Mouse (Mus musculus): ENCODE results near the gene Glod4. TPM values are rescaled to one million over a fixed set of nuclear protein-coding genes. Genes with fewer than 3 reads are reported as not detected.

Gene Glod4
- polyA plus RNA-seq, 1 experiment from 2014 or later = 123 TPM

DNA sequence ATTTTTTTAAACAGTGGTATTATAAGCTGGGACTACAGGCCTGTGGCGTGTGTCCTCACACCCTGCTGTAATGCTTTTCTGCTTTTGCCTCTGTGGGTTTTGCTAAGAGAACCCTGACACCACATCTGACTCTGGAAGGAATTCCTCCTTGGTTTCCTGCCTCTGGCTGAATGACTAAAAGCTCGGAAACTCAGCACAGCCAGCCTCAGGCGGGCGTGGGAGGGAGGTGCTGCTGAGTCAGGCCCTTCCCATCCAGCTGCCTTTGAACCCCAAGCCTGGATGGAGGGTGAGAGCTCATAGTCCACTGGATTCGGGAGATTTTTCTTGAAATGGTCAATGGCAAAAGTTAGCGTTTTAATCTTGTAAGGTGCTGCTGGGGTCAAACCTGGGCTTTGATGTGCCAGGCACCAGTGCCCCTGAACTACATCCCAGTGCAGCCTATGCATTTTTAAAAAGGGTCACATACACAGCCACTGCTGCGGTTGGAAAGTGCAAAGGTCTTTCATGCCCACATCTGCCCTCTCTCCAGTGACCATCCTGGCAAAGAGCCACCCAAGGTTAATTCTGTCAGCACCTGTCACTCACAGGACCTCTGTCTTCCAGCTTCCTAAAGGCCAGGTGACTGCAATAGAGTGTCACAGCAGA lies 42.0 kb upstream of the Glod4 start:
- H3K4me1 ChIP-seq (ENCODE audit: control insufficient read depth, insufficient read depth, low read length) = no peaks in the 10 kb centered on the region
- WGBS = 71% methylated on average over 7 of the region's 7 CpGs
- H3K36me3 ChIP-seq (ENCODE audit: control insufficient read depth, insufficient read depth, low read length) = no peaks in the 10 kb centered on the region
- H3K4me2 ChIP-seq (ENCODE audit: low read length) = no peak overlapping the region
- H3K4me3 ChIP-seq (ENCODE audit: low read depth, low read length) = no peak overlapping the region
- no peaks in the 10 kb centered on the region for H3K9me3 ChIP-seq (replicated peaks; ENCODE audit: control insufficient read depth, low read length, poor library complexity, severe bottlenecking)
- H3K9ac ChIP-seq (ENCODE audit: low read depth, low read length) = no peak overlapping the region
- no peaks in the 10 kb centered on the region for H3K27me3 ChIP-seq (ENCODE audit: control insufficient read depth, insufficient read depth, low read depth, low read length)
- no peak for ATAC-seq
- no peak overlapping the region for H3K27ac ChIP-seq (ENCODE audit: low read length)

DNA sequence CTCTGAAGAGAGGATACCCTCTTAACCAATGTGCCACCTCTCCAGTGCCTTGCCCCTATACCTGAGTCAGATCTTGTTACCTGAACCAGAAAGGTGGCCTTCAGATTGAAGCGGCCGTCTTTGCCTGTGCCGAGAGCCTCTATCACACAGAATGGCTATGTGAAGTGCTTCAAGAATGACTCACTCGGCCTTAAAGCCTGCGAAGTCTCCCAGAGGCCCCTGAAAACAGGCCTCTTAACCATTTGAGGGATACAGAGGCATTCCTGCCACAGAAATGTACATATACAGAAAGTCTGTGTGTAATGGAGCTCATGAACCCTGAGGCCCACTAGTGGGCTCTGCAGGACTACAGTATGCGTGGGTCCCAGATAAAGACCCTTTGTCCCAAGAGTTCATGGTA lies 40.3 kb upstream of the Glod4 start:
- no peak overlapping the region for H3K4me2 ChIP-seq (ENCODE audit: low read length)
- WGBS = 97% methylated on average over 6 of the region's 6 CpGs
- H3K9ac ChIP-seq (ENCODE audit: low read depth, low read length) = no peak overlapping the region
- H3K4me3 ChIP-seq (ENCODE audit: low read depth, low read length) = no peak overlapping the region
- H3K36me3 ChIP-seq (ENCODE audit: control insufficient read depth, insufficient read depth, low read length) = no peaks in the 10 kb centered on the region
- no peak overlapping the region for H3K27ac ChIP-seq (ENCODE audit: low read length)
- H3K9me3 ChIP-seq (replicated peaks; ENCODE audit: control insufficient read depth, low read length, poor library complexity, severe bottlenecking) = no peaks in the 10 kb centered on the region
- no peaks in the 10 kb centered on the region for H3K27me3 ChIP-seq (ENCODE audit: control insufficient read depth, insufficient read depth, low read depth, low read length)
- no peak for ATAC-seq
- no peaks in the 10 kb centered on the region for H3K4me1 ChIP-seq (ENCODE audit: control insufficient read depth, insufficient read depth, low read length)

DNA sequence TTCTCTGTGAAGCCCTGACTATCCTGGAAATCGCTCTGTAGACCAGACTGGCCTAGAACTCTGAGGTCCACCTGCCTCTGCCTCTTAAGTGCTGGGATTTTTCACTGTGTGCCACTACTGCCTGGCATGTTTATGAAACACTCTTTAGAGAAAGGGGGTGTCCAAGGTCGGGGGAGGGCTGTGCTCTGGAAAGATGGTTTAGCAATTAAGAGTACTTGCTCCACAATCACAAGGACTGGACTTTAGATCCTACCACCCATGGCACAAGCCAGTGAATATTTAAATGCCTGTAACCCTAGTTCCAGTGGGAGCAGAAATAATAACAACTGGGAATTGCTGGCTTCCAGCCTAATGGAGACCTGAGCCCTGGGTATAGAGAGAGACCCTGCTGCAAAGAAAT lies 36.4 kb upstream of the Glod4 start:
- Histone ChIP-seq H3K9me3 (replicated peaks; ENCODE audit: control insufficient read depth, low read length, poor library complexity, severe bottlenecking) (no peaks in the 10 kb centered on the region), H3K4me3 (ENCODE audit: low read depth, low read length) (no peak overlapping the region), H3K4me1 (ENCODE audit: control insufficient read depth, insufficient read depth, low read length) (no peaks in the 10 kb centered on the region), H3K36me3 (ENCODE audit: control insufficient read depth, insufficient read depth, low read length) (no peaks in the 10 kb centered on the region), H3K27ac (ENCODE audit: low read length) (no peak overlapping the region), H3K9ac (ENCODE audit: low read depth, low read length) (no peak overlapping the region), H3K27me3 (ENCODE audit: control insufficient read depth, insufficient read depth, low read depth, low read length) (no peaks in the 10 kb centered on the region), H3K4me2 (ENCODE audit: low read length) (no peak overlapping the region)
- WGBS = 46% methylated on average over 2 of the region's 2 CpGs
- no peak for ATAC-seq

DNA sequence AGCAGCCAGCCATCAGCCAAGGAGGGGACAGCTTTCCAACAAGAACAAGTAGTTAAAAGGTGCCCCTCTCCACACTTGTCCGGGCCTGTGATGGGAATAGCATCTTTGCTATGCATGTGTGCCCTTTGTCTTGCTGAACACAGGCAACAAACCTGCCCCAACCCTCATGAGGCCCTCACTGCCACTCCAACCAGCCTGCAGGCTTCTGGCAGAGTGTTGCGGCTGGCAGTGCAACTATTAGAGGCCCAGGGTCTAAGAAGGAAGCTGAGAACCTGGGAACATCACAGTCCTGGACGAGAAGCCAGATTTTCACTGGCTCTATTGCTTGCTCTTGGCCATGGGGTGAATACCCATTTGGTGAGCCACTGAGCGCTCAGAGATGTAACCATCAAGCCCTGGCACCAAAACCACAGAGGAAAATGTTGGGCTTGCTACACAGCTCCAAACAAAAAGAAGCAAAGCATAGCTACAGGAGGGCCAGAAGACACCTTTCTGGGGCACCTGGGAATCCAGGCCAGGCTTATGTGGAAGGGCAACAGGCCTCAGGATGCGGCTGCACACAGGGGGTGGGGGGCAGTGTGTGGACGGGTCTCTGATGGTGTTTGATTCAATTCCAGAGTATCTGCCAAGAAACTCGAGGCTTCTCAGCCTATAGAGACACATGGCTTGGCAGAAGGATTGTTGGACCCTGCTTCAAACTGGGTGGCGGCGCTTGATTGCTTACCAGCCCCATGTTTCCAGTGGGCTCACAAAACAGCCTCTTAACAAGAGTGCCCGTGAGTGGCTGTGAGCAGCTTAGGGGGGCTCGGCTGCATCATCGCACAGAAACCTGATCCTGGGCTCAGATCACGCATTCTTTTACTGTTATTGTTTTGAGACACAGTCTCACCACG lies 35.7 kb upstream of the Glod4 start:
- ATAC-seq = no peak

DNA sequence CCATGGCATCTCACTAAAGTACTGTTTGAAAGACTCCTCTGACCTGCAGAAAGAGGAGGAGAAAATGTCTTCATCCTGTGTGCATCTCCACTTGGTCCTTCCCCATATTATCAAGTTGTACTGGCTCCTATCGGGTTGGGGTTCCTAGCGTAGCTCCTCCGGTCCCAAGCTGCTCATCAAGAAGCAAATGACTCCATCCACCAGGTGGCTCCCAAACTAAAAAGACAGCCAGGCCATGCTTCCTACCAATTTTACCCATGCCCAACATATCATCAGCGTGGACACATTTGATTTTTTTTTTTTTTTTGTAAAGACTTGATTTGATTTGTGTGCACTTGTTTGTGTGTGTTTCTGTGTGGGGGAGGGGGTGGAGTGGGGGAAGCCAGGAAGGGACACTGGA lies 28.9 kb upstream of the Glod4 start:
- Histone ChIP-seq H3K4me2 (ENCODE audit: low read length) (no peak overlapping the region), H3K36me3 (ENCODE audit: control insufficient read depth, insufficient read depth, low read length) (no peaks in the 10 kb centered on the region), H3K4me1 (ENCODE audit: control insufficient read depth, insufficient read depth, low read length) (peaks cover 8% of the 10 kb centered on the region; the same call in 1 of the 2 replicates), H3K9ac (ENCODE audit: low read depth, low read length) (no peak overlapping the region), H3K27ac (ENCODE audit: low read length) (no peak overlapping the region), H3K4me3 (ENCODE audit: low read depth, low read length) (no peak overlapping the region), H3K27me3 (ENCODE audit: control insufficient read depth, insufficient read depth, low read depth, low read length) (no peaks in the 10 kb centered on the region), H3K9me3 (replicated peaks; ENCODE audit: control insufficient read depth, low read length, poor library complexity, severe bottlenecking) (no peaks in the 10 kb centered on the region)
- ATAC-seq = no peak
- 75% methylated on average over 4 of the region's 4 CpGs for WGBS

More for the DNA sequence above, 35.7 kb upstream of the Glod4 start:
- Histone ChIP-seq H3K4me2 (ENCODE audit: low read length) (no peak overlapping the region), H3K9ac (ENCODE audit: low read depth, low read length) (no peak overlapping the region), H3K9me3 (replicated peaks; ENCODE audit: control insufficient read depth, low read length, poor library complexity, severe bottlenecking) (no peaks in the 10 kb centered on the region), H3K4me1 (ENCODE audit: control insufficient read depth, insufficient read depth, low read length) (no peaks in the 10 kb centered on the region), H3K36me3 (ENCODE audit: control insufficient read depth, insufficient read depth, low read length) (no peaks in the 10 kb centered on the region), H3K27me3 (ENCODE audit: control insufficient read depth, insufficient read depth, low read depth, low read length) (no peaks in the 10 kb centered on the region), H3K4me3 (ENCODE audit: low read depth, low read length) (no peak overlapping the region), H3K27ac (ENCODE audit: low read length) (peak overlapping the region; percentile 38; the same call in 1 of the 2 replicates)
- 48% methylated on average over 14 of the region's 14 CpGs for WGBS

DNA sequence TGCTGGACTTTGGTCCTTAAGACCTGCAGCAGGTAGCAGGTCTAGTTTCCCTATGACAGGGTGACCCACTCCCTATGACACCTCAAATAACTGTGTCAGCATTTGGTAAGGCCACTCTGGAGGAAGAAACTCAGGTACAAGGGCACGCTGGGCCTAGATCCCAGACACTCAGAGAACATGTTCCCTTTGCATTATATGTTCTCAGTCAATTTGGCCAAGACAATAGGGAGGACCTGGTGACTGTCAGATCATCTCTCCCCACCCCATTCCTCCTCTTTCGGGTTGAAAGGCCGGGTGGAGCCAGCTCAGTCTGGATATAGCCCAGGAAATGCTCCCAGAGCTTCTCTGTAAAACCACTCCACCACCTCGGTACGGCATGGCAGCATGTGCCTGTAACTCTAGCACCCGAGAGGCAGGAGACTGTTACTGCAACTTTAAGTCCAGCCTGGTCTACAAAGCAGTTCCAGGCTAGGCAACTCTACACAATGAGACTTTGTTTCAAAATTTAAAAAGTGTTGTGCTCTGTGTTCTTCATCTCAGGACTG lies 25.1 kb upstream of the Glod4 start:
- H3K4me3 ChIP-seq (ENCODE audit: low read depth, low read length) = no peak overlapping the region
- no peak for ATAC-seq
- no peaks in the 10 kb centered on the region for H3K27me3 ChIP-seq (ENCODE audit: control insufficient read depth, insufficient read depth, low read depth, low read length)
- H3K9me3 ChIP-seq (replicated peaks; ENCODE audit: control insufficient read depth, low read length, poor library complexity, severe bottlenecking) = no peaks in the 10 kb centered on the region
- WGBS = 38% methylated on average over 6 of the region's 6 CpGs
- H3K27ac ChIP-seq (ENCODE audit: low read length) = peak overlapping the region; percentile 15
- no peaks in the 10 kb centered on the region for H3K36me3 ChIP-seq (ENCODE audit: control insufficient read depth, insufficient read depth, low read length)
- H3K4me2 ChIP-seq (ENCODE audit: low read length) = no peak overlapping the region
- no peak overlapping the region for H3K9ac ChIP-seq (ENCODE audit: low read depth, low read length)
- H3K4me1 ChIP-seq (ENCODE audit: control insufficient read depth, insufficient read depth, low read length) = peaks cover 12% of the 10 kb centered on the region; the same call in 1 of the 2 replicates

DNA sequence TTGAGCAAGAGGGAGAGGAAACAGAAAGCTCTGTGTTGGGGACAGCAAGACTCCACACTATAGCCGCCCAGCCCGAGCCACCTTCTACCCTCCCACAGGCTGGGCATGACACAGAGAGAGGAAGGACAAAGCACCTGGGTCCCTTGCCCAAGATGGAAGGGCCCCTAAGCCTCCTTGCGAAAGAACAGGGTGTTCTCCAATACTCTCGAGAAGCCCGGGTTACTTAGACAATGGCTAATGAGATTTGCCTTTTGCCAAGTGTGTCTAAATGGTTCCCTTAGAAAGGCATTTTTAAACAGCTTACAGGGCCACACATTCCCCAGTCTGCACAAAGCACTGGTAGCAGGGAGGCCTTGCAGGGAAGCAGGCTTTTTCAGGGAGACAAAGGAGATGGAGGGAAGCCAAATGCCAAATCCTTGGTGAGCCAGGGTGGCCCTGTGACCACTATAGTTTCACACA lies 24.5 kb upstream of the Glod4 start:
- peaks cover 16% of the 10 kb centered on the region; the same call in 1 of the 2 replicates for H3K4me1 ChIP-seq (ENCODE audit: control insufficient read depth, insufficient read depth, low read length)
- peak; percentile 79 for ATAC-seq
- no peaks in the 10 kb centered on the region for H3K27me3 ChIP-seq (ENCODE audit: control insufficient read depth, insufficient read depth, low read depth, low read length)
- no peak overlapping the region for H3K4me3 ChIP-seq (ENCODE audit: low read depth, low read length)
- H3K27ac ChIP-seq (ENCODE audit: low read length) = peak overlapping the region; percentile 15
- H3K9me3 ChIP-seq (replicated peaks; ENCODE audit: control insufficient read depth, low read length, poor library complexity, severe bottlenecking) = no peaks in the 10 kb centered on the region
- WGBS = 13% methylated on average over 5 of the region's 5 CpGs
- no peak overlapping the region for H3K9ac ChIP-seq (ENCODE audit: low read depth, low read length)
- H3K36me3 ChIP-seq (ENCODE audit: control insufficient read depth, insufficient read depth, low read length) = no peaks in the 10 kb centered on the region
- no peak overlapping the region for H3K4me2 ChIP-seq (ENCODE audit: low read length)

DNA sequence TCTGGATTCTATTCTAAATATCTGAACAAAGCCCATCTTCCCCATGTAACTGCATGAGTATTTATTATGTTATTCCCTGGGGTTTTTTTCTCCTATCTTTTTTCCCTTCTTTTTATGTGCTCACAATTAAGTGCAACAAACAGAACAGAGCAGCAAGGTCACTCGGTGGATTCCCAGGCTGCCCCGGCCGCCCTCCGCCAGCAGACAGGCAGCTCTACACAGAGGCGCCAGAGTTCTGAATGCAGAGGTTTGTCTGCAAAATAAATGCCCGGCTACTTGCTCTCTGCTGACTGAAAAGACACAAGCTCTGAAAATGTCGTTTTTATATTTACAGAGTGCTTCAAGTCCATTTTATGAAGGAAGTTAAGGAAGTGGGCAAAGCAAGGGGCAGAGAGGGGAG lies 24.0 kb upstream of the Glod4 start:
- H3K4me2 ChIP-seq (ENCODE audit: low read length) = no peak overlapping the region
- H3K4me3 ChIP-seq (ENCODE audit: low read depth, low read length) = no peak overlapping the region
- H3K4me1 ChIP-seq (ENCODE audit: control insufficient read depth, insufficient read depth, low read length) = peaks cover 19% of the 10 kb centered on the region; the same call in 1 of the 2 replicates

More for the DNA sequence above, 24.0 kb upstream of the Glod4 start:
- no peak overlapping the region for H3K9ac ChIP-seq (ENCODE audit: low read depth, low read length)
- ATAC-seq = no peak
- no peaks in the 10 kb centered on the region for H3K9me3 ChIP-seq (replicated peaks; ENCODE audit: control insufficient read depth, low read length, poor library complexity, severe bottlenecking)
- 8% methylated on average over 7 of the region's 7 CpGs for WGBS
- no peaks in the 10 kb centered on the region for H3K27me3 ChIP-seq (ENCODE audit: control insufficient read depth, insufficient read depth, low read depth, low read length)
- H3K36me3 ChIP-seq (ENCODE audit: control insufficient read depth, insufficient read depth, low read length) = no peaks in the 10 kb centered on the region
- peak overlapping the region; percentile 15 for H3K27ac ChIP-seq (ENCODE audit: low read length)
